Mouse (Mus musculus) thymus, adult 2 months (tissue): Measurements from ENCODE around the gene Rab3c. TPM values are rescaled to one million over a fixed set of nuclear protein-coding genes. Genes with fewer than 3 reads are reported as not detected.

Source experiments
- DNase-seq: peaks from one replicate; pipeline ENCODE4 v3.0.0; 2021
- H3K27ac ChIP-seq: fragments of 200-500 bp; 2 replicates; pipeline ENCODE4 v1.5.1; 2012; ENCODE audit warnings: low read length, control low read depth; ENCODE audit not compliant: control insufficient read depth, insufficient read depth
- H3K27me3 ChIP-seq: fragments of 200-500 bp; 2 replicates; pipeline ENCODE4 v1.6.1; 2012; ENCODE audit warnings: mild to moderate bottlenecking, low read length, moderate library complexity, mixed read lengths; ENCODE audit not compliant: control insufficient read depth, insufficient read depth
- H3K36me3 ChIP-seq: fragments of 200-500 bp; 2 replicates; pipeline ENCODE4 v1.6.1; 2012; ENCODE audit warnings: mild to moderate bottlenecking, low read length, moderate library complexity; ENCODE audit not compliant: control insufficient read depth, insufficient read depth
- H3K4me1 ChIP-seq: fragments of 200-500 bp; replicated peaks from 2 replicates; pipeline ENCODE4 v1.6.1; 2012; ENCODE audit warnings: low read length; ENCODE audit not compliant: control insufficient read depth, insufficient read depth
- H3K4me3 ChIP-seq: fragments of 200-500 bp; 2 replicates; pipeline ENCODE4 v1.5.1; 2012; ENCODE audit warnings: mild to moderate bottlenecking, low read length, control low read depth, moderate library complexity; ENCODE audit not compliant: control insufficient read depth, insufficient read depth
- CTCF ChIP-seq: fragments of 200-500 bp; IDR thresholded peaks from 2 replicates; pipeline ENCODE4 v1.5.1; 2012; ENCODE audit warnings: mild to moderate bottlenecking, control low read depth, low read length, moderate library complexity, borderline replicate concordance; ENCODE audit not compliant: control insufficient read depth, poor library complexity, insufficient read depth; ENCODE audit errors: extremely low read depth
- POLR2A ChIP-seq: fragments of 200-500 bp; IDR thresholded peaks from 2 replicates; pipeline ENCODE4 v1.6.1; 2012; ENCODE audit warnings: mild to moderate bottlenecking, low read length, control low read depth, moderate library complexity; ENCODE audit not compliant: control insufficient read depth, poor library complexity, insufficient read depth; ENCODE audit errors: extremely low read depth
- WGBS: fragments of 180-500 bp; shearing (Covaris S2); methylation state at CpG from one replicate; pipeline ENCODE4 v1.1.7; 2018; 5-methylcytosine and 5-hydroxymethylcytosine counted together
- polyA plus RNA-seq: library from polyadenylated mRNA; depleted of rRNA; stranded (reverse); fragments of >200 nt; gene quantifications from 2 replicates; pipeline ENCODE4 v1.2.3, GENCODE M21; 2012; rRNA removed

The Rab3c gene
- polyA plus RNA-seq, 1 experiment, result not detected

DNA sequence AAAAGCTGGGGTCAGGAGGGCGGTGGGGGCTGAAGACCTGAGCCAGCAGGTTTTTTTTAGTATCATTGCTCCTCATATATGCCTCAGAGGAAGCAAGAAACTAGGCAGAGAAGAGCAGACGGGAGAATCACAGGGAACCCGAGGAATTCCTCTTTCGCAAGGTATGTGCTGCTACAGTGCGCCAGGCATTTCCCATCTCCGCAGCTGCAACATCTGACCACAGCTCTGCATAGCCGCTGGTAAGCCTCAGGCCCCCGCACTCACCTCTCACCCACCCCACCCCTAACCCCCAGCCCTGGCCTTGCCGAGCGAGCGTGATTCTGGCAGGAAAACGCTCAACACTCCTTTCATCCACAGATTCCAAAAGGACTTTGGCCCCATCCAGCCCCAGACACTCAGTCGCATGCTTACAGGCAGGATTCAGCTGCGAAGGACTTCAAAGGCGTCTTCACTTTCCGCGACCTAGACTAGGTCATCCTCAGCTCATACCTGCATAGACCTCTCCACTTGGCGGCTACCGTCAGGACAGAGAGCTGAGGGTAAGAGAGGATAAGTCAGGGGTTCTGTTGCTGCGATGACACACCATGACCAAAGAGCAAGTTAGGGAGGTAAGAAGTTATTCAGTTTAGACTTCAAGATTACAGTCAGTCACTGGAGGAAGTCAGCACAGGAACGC, 274.6 kb downstream of the Rab3c start:
- WGBS, result 54% methylated on average over 21 of the region's 21 CpGs
- no peak overlapping the region for H3K4me3 ChIP-seq

More for the DNA sequence above, 274.6 kb downstream of the Rab3c start:
- TF ChIP-seq POLR2A (no peak), CTCF (no peak)
- Histone ChIP-seq H3K36me3 (no peaks in the 10 kb centered on the region), H3K4me1 (no peaks in the 10 kb centered on the region), H3K27me3 (no peaks in the 10 kb centered on the region; the same call in 1 of the 2 replicates), H3K27ac (no peak overlapping the region)
- DNase-seq, result no peak

Other genes with a start within 250 kb of the Rab3c start
- 0.94 and 1.1 TPM in 2 replicates for gene Gapt, start 76.2 kb upstream of the Rab3c start, polyA plus RNA-seq
- gene Plk2, start 114.0 kb upstream of the Rab3c start, polyA plus RNA-seq, result 1.4 and 2.5 TPM in 2 replicates